Mouse (Mus musculus): ENCODE measurements around the gene Phxr2.

GRCm38 (mm10) chr10:99095114-99095513, 31.0 kb downstream of the Phxr2 start:
- TF ChIP-seq CTCF (IDR thresholded peaks at IDR 0.05; ENCODE audit: extremely low read depth, insufficient read depth, low read length) (no peak), POLR2A (IDR thresholded peaks at IDR 0.05; ENCODE audit: extremely low read depth, insufficient read depth, low read length) (no peak)
